Mouse (Mus musculus) olfactory bulb, adult 2 months (tissue): Measurements from ENCODE around the gene Zbtb32.

ENCODE experiments used
- CTCF ChIP-seq: fragments of 200-500 bp; IDR thresholded peaks from 2 replicates; pipeline ENCODE4 v1.5.1; 2012; ENCODE audit warnings: low read depth, mild to moderate bottlenecking, low read length, moderate library complexity; ENCODE audit not compliant: insufficient read depth
- POLR2A ChIP-seq: fragments of 200-500 bp; IDR thresholded peaks from 2 replicates; pipeline ENCODE4 v1.6.1; 2012; ENCODE audit warnings: mild to moderate bottlenecking, low read depth, low read length, moderate library complexity; ENCODE audit not compliant: insufficient read depth

GRCm38 (mm10) chr7:30602583-30602982 is 3.9 kb upstream of the Zbtb32 start:
- no peak for TF ChIP-seq CTCF
- TF ChIP-seq POLR2A, result no peak
